Mouse (Mus musculus) olfactory bulb, adult 2 months (tissue): ENCODE measurements around the gene Daam1.

ENCODE experiments used
- CTCF ChIP-seq: fragments of 200-500 bp; IDR thresholded peaks from 2 replicates; pipeline ENCODE4 v1.5.1; 2012; ENCODE audit warnings: low read depth, mild to moderate bottlenecking, low read length, moderate library complexity; ENCODE audit not compliant: insufficient read depth
- POLR2A ChIP-seq: fragments of 200-500 bp; IDR thresholded peaks from 2 replicates; pipeline ENCODE4 v1.6.1; 2012; ENCODE audit warnings: mild to moderate bottlenecking, low read depth, low read length, moderate library complexity; ENCODE audit not compliant: insufficient read depth

GRCm38 (mm10) chr12:71919962-71920361 is 89.1 kb downstream of the Daam1 start:
- TF ChIP-seq POLR2A, result no peak
- TF ChIP-seq CTCF, result no peak
